Mouse (Mus musculus) kidney, adult 2 months (tissue): Measurements from ENCODE around the gene Ikzf4. TPM values are rescaled to one million over a fixed set of nuclear protein-coding genes. Genes with fewer than 3 reads are reported as not detected.

Experiments used
- DNase-seq: peaks from one replicate; pipeline ENCODE4 v3.0.0; 2021
- H3K27ac ChIP-seq: fragments of 200-500 bp; 2 replicates; pipeline ENCODE4 v1.5.1; 2012; ENCODE audit warnings: low read depth, low read length, control low read depth, inconsistent platforms; ENCODE audit not compliant: insufficient read depth
- H3K27me3 ChIP-seq: fragments of 200-500 bp; replicated peaks from 2 replicates; pipeline ENCODE4 v1.6.1; 2012; ENCODE audit warnings: mild to moderate bottlenecking, moderate library complexity, low read length, inconsistent platforms; ENCODE audit not compliant: control insufficient read depth, insufficient read depth
- H3K36me3 ChIP-seq: fragments of 200-500 bp; 2 replicates; pipeline ENCODE4 v1.6.1; 2012; ENCODE audit warnings: mild to moderate bottlenecking, moderate library complexity, low read length, inconsistent platforms; ENCODE audit not compliant: control insufficient read depth, insufficient read depth
- H3K4me1 ChIP-seq: fragments of 200-500 bp; 2 replicates; pipeline ENCODE4 v1.6.1; 2011; ENCODE audit warnings: low read length; ENCODE audit not compliant: control insufficient read depth, insufficient read depth
- H3K4me3 ChIP-seq: fragments of 200-500 bp; 2 replicates; pipeline ENCODE4 v1.5.1; 2011; ENCODE audit warnings: mild to moderate bottlenecking, low read depth, low read length, control low read depth; ENCODE audit not compliant: insufficient read depth
- CTCF ChIP-seq: fragments of 200-500 bp; conservative IDR thresholded peaks from 2 replicates; pipeline ENCODE4 v1.5.1; 2011; ENCODE audit warnings: low read depth, mild to moderate bottlenecking, control low read depth, low read length, moderate library complexity, mixed read lengths; ENCODE audit not compliant: insufficient read depth, insufficient read length
- POLR2A ChIP-seq: fragments of 200-500 bp; IDR thresholded peaks from one replicate; pipeline ENCODE4 v1.6.1; 2011; ENCODE audit warnings: low read depth, low read length, control low read depth
- WGBS: fragments of 180-500 bp; shearing (Covaris S2); methylation state at CpG from one replicate; pipeline ENCODE4 v1.1.7; 2018; 5-methylcytosine and 5-hydroxymethylcytosine counted together
- polyA plus RNA-seq: library from polyadenylated mRNA; depleted of rRNA; stranded (reverse); fragments of >200 nt; gene quantifications from 2 replicates; pipeline ENCODE4 v1.2.3, GENCODE M21; 2012

Ikzf4 gene
- polyA plus RNA-seq, 1 experiment, result 3.2 TPM

DNA sequence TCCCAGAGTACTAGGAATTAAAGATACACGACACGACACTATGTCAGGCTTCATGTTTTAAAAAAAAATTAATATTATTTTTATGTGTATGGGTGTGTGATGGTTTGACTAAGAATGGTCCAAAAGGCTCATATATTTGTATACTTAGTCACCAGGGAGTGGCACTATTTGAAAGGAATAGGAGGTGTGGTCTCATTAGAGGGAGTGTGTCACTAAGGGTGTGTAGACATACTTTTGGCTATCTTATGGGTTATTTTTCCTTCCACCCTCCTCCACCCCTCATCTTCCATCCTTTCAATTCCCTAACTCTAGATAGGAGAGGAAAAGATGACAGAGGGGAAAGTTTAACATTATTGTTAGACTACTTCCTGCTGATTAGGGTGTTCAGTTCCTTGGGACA is 20.0 kb upstream of the Ikzf4 start:
- Histone ChIP-seq H3K4me1 (peaks cover 3% of the 10 kb centered on the region; the same call in 1 of the 2 replicates), H3K27ac (no peak overlapping the region), H3K27me3 (no peaks in the 10 kb centered on the region), H3K4me3 (no peak overlapping the region), H3K36me3 (no peaks in the 10 kb centered on the region)
- TF ChIP-seq CTCF (no peak), POLR2A (no peak)
- no peak for DNase-seq
- 98% methylated on average over 2 of the region's 2 CpGs for WGBS

DNA sequence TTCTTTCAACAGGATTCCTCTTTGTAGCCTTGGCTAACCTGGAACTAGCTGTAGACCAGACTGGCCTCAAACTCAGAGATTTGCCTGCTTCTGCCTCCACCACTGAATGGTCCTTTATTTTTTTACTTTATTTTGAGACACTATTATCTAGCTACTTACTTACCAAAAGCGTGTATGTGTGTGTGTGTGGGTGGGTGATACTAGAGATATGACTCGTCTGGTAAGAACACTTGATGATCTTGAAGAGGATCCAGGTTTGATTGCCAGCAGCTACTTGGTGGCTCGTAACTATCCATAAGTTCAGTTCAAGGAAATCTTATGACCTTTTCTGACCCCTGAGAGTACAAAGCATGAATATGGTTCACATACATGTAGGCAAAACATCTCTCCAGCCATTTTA is 19.5 kb upstream of the Ikzf4 start:
- Histone ChIP-seq H3K4me3 (no peak overlapping the region), H3K27me3 (no peaks in the 10 kb centered on the region), H3K27ac (no peak overlapping the region), H3K36me3 (no peaks in the 10 kb centered on the region), H3K4me1 (peaks cover 3% of the 10 kb centered on the region; the same call in 1 of the 2 replicates)
- TF ChIP-seq CTCF (no peak), POLR2A (no peak)
- 91% methylated on average over 3 of the region's 3 CpGs for WGBS
- DNase-seq, result no peak

DNA sequence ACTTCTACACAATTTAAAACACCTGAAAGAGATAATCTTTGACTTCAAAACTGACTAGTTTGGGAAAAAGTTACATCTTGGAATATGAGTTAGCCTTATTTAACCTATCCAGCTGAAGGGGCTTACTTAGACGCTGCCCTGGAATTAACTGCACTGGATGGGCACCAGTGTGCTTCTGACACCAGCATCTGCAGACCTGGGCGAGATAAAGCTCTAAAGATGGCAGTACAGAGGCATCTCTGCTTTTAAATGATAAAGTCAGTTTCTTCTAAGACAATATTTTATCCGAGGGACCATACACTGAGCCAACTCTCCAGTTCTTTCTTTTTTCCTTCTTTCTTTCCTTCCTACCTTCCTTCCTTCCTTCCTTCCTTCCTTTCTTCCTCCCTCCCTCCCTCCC is 19.0 kb upstream of the Ikzf4 start:
- 74% methylated on average over 3 of the region's 3 CpGs for WGBS
- H3K27me3 ChIP-seq, result no peaks in the 10 kb centered on the region

DNA sequence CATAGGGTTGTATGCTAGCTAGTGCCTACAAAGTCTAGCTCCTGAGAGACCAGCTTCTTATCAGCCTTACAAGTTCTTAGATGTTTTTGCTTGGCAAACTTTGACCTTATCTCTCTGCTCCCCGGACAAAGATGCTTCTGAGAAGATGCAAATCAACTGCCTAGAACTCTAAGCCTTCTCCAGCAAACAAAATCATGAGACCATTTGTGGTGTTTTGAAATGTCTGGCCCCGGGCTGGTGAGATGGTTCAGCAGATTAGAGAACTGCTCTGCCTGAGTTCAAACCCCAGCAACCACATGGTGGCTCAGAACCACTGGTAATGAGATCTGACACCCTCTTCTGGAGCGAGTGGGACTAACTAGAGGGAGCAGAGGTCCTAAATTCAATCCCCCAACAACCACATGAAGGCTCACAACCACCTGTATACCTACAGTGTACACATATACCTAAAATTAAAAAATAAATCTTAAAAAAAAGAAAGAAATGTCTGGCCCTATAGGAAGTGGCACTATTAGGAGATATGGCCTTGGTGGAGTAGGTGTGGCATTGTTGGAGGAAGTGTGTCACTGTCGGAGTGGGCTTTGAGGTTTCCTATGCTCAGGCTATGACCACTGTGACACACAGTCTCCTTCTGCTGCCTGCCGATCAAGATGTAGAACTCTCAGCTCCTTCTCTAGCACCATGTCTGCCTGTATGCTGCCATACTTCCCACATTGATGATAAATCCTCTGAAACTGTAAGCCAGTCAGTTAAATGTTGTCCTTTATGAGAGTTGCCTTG is 17.8 kb upstream of the Ikzf4 start:
- Histone ChIP-seq H3K27ac (no peak overlapping the region), H3K4me1 (peaks cover 2% of the 10 kb centered on the region; the same call in 1 of the 2 replicates), H3K36me3 (no peaks in the 10 kb centered on the region), H3K27me3 (no peaks in the 10 kb centered on the region), H3K4me3 (no peak overlapping the region)
- TF ChIP-seq POLR2A, result no peak
- no peak for TF ChIP-seq CTCF
- 61% methylated on average over 5 of the region's 5 CpGs for WGBS
- no peak for DNase-seq

More for the DNA sequence above, 19.0 kb upstream of the Ikzf4 start:
- TF ChIP-seq POLR2A (no peak), CTCF (no peak)
- H3K36me3 ChIP-seq, result no peaks in the 10 kb centered on the region
- H3K27ac ChIP-seq, result no peak overlapping the region
- H3K4me1 ChIP-seq, result peaks cover 3% of the 10 kb centered on the region; the same call in 1 of the 2 replicates
- no peak for DNase-seq
- no peak overlapping the region for H3K4me3 ChIP-seq

DNA sequence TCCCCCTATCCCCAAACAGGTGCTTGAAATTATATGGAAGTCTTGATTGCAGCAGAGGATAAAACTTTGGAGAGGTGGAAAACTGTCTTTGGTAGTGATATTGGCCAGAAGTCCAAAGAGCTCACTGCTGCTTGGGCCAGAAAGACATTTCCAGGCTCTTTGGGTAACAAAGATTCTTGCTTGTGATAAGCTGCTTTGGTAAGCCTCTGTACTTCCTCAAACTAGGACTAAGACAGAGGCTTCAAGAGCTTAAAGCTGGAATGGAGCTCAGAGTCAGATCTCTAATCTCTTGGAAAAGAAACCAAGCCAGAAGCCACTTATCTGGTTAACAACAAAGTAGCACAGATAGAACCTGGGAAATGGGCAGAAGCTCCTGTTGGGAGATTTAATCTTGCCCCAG is 16.7 kb upstream of the Ikzf4 start:
- H3K27ac ChIP-seq, result no peak overlapping the region; the same call in 1 of the 2 replicates
- H3K36me3 ChIP-seq, result no peaks in the 10 kb centered on the region
- H3K4me1 ChIP-seq, result no peaks in the 10 kb centered on the region
- H3K4me3 ChIP-seq, result no peak overlapping the region
- TF ChIP-seq POLR2A (no peak), CTCF (no peak)
- H3K27me3 ChIP-seq, result no peaks in the 10 kb centered on the region
- DNase-seq, result no peak

DNA sequence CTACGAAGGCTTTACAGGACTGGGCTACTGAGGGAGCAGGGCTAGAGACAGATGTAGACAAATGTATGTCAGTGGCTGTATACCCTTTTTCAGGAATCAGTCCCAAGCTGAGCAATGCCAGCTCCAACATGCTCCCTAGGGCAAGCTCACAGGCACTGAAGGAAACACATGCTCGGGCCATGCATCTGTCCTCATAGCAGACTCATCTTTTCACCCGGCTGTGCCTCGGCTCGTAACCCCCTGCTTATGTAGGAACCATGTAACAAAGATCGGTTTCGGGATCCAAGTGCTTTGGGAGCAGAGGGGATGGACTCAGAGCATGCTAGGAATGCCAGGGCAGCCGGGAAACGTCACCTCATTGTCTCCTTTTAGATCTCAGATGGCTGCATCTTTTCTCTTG is 13.7 kb upstream of the Ikzf4 start:
- Histone ChIP-seq H3K27me3 (no peaks in the 10 kb centered on the region), H3K4me1 (peaks cover 15% of the 10 kb centered on the region; the same call in 1 of the 2 replicates), H3K27ac (no peak overlapping the region), H3K4me3 (no peak overlapping the region), H3K36me3 (no peaks in the 10 kb centered on the region)
- TF ChIP-seq POLR2A (no peak), CTCF (no peak)
- WGBS, result 51% methylated on average over 9 of the region's 9 CpGs
- DNase-seq, result no peak

DNA sequence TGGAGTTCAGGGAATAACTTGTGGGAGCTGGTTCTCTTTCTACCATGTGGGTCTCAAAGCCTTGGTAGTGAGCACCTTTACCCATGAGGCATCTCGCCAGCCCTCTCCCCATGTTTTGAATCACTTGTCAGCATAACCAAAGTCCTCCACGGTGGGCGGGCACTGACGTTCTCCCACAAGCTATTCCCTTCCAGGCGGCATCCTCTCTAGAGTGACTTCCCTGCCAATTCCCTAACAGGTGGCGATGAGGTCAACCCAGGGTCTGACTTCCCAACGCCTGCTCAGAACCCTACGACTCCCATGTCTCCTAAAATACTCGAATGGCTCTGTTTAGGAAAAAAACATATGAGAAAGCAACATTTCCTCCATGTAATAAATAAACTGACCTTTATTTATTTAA is 12.1 kb upstream of the Ikzf4 start:
- no peaks in the 10 kb centered on the region for H3K27me3 ChIP-seq
- TF ChIP-seq CTCF (no peak), POLR2A (no peak)
- 35% methylated on average over 9 of the region's 9 CpGs for WGBS

More for the DNA sequence above, 12.1 kb upstream of the Ikzf4 start:
- H3K27ac ChIP-seq, result no peak overlapping the region
- peaks cover 15% of the 10 kb centered on the region; the same call in 1 of the 2 replicates for H3K4me1 ChIP-seq
- H3K4me3 ChIP-seq, result no peak overlapping the region
- DNase-seq, result peak; percentile 67
- H3K36me3 ChIP-seq, result no peaks in the 10 kb centered on the region
